Mouse (Mus musculus) inflammation-experienced regulatory T-cells, adult 6 months (primary cell): ENCODE data around the gene Aldh4a1. TPM values are rescaled to one million over a fixed set of nuclear protein-coding genes. Genes with fewer than 3 reads are reported as not detected.

Experiments used
- ATAC-seq: one replicate; pipeline ENCODE4 v1.8.0; 2017
- polyA plus RNA-seq, 3 experiments: library from polyadenylated mRNA; unstranded; fragments of 100-300 nt; shearing (Covaris generic); gene quantifications; one replicate each; pipeline ENCODE4 v1.2.1; 2017

The Aldh4a1 gene
- polyA plus RNA-seq, 3 experiments from 2014 or later = 7.5 to 12.0 (median 8.6) TPM

DNA sequence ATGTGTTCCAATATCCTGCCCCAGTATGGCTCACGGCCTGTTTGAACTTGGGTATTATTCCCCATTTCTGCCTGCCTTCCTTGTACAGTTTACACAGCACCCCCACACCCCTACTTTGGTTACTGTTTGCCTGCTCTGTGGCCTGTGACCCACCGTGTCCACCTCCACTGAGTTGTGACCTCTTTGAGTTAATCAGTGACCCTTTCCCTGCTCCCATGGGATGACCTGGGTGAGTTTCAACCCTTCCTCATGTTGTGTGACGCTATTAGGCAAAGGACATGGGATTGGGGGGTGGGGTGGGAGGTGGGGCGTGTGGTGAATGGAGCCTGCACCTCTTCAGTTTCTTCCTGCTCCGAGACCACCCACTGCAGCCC lies 1.4 kb downstream of the Aldh4a1 start:
- no peak for ATAC-seq

DNA sequence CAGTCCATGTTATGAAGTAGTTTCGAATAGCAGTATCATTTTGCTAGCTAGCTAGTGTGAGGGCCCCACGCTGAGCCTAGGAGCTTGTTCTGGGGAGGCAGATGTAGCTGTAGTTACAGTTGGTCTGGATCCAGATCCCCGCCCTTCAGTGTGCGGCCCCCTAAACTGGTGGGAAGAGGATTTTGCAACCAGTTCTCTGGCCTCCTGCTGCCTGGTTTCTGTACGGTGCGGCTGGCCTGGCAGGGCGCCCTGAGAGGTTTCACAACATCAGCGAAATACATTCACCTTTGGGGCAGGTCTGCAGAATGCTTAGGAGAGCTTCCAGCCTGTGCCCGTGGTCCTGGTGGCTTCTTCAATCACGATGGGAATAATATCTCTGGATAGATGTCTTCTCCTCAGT lies 2.0 kb downstream of the Aldh4a1 start:
- ATAC-seq = no peak

DNA sequence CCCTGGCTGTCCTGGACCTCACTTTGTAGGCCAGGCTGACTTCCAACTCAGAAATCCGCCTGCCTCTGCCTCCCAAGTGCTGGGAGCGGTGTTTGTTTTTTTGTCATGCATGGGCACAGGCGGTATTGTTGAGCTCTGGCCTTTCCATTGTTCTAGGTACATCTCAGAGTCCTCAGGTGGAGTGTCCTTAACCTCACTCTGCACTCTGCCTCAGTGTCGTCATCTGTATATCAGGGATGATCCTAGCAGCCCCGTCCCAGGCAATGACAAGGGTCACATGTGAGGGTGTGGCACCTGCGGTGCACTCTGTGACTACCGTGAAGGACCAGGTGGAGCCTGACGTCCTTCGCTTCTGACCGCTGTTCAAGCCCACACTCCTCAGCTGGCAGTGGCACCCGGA lies 4.7 kb downstream of the Aldh4a1 start:
- no peak for ATAC-seq

DNA sequence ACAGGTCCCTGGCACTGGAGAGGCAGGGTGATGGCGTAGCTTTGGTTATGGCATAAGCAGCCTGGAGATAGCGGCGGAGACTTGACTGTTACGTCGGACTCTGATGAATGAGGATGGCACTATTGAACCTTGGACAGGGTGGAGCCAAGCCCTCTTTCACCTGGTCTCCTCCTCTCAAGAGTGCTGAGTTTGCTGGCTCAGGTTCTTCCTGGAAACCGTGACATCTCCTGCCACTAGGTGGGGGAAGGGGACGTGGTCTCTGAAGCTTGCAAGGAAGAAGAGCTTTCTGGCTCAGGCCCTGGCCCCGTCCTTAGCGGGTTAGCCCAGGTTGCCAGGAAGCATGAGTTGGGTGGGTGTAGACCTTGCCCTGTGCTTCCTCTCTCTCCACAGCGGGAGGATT lies 7.5 kb downstream of the Aldh4a1 start:
- ATAC-seq = no peak

DNA sequence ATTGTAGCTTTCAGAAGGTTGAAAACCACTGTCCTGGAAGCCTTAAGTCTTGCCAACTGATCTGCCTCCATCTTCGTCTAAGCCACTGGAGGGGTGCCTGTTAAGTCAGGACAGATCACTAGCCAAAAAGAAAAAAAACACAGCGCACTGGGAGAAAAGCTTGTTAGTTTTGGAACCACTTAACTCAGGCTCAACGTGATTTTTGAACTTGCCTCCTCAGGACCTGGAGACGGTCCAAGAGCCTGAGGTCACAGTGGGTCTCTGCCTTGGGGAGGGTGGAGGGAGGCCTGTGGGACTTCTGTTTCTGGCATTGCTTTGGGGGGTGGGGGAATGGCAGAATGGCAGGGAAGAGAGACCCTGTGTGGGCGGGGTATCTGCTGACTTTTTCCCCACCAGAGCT lies 8.5 kb downstream of the Aldh4a1 start:
- ATAC-seq = no peak

DNA sequence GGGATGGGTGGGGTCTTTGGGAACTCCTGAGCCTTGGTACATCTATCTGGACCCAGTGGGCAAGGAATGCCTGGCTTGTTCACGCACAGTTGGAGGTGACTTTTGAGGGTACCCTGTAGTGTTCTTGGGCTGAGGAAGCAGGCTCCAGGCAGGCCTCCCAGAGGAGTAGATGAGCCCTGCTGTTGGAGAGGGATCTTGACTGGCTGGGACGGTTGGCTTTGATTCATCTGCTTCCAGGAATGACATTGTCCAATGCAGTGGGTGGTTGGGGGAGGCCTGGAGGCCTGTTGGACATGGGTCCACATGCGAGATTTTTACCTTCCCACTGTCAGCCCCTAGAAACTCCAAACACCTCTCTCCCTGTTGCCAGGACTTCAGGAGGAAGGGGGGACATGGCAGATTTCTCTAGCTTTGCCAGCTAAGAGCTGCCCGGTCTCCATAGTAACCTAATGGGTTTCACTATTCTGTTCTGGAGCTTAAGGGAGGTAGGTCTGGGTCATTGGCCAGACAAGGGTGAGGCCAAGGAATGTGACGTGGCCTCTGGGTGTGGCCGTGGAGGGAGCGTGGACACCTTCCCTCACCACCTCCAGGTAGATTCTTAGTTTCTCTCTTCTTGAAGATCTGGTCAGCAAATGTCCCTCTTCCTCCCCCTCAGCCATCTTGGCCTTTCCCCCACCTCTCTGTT lies 9.0 kb downstream of the Aldh4a1 start:
- ATAC-seq = no peak

DNA sequence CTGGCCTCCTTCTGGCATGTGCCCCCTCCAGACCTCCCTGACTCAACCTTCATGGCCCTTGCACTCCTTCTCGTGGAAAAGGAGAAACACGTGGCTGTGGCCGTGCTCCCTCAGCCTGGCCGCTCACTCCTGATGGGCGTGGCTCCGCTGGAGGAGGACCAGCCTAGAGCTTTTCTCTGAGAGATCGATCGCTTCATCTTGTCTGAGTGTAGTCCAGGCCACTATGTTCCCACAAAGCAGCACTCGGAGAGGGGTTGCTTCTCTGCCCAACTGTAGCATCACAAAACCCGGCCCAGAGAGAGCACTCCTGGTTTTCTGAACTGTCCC lies 9.6 kb downstream of the Aldh4a1 start:
- no peak for ATAC-seq

DNA sequence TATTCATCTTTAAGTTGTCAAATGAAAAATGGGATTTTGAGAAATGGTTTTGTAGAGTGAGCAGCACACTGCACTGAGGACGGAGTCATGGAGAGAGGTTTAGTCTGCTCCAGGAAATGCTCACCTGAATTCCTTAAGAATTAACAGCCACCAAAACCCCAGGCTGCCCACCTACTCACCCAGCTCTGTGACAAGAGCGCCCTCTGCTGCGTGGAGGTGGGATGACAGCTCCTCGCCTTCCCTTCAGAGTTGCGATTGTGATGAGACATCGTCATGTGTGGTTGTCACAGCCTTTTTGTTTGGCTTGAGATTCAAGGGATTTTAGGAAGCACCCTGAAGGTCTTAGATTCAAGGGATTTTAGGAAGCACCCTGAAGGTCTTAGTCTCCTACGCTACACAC lies 13.7 kb downstream of the Aldh4a1 start:
- ATAC-seq = peak; percentile 56

DNA sequence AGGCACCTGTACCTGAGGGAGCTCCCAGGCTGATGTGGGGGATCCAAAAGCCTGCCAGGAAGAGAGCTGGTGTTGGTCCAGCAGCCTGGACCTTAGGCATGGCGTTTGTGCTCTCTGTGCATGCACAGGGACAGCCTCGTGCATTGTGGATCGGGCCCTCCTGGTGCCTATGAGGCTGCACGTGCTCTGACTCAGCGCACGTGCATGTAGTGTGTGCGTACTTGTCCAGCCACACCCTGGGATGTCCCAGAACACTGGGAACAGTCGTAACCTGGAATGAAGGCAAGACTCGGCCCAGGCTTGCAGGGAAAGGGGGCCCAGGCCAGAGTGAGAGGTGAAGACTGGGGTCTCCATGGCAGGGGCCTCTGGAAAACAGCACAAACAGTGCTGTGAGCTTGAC lies 15.2 kb downstream of the Aldh4a1 start:
- no peak for ATAC-seq

DNA sequence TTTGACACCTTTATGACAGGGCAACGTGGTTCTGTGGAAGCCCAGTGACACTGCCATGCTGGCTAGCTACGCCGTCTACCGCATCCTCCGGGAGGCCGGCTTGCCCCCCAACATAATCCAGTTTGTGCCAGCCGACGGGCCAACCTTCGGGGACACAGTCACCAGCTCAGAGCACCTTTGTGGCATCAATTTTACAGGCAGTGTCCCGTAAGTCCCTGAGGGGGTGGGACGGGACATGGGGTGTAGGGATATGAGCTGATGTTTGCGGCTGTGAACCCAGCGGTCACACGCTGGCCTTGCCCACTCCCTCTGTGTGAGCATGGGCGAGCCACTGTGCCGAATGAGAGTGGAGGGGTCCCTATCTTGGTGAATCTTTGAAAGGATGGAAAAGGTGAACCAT lies 15.7 kb downstream of the Aldh4a1 start:
- ATAC-seq = no peak

DNA sequence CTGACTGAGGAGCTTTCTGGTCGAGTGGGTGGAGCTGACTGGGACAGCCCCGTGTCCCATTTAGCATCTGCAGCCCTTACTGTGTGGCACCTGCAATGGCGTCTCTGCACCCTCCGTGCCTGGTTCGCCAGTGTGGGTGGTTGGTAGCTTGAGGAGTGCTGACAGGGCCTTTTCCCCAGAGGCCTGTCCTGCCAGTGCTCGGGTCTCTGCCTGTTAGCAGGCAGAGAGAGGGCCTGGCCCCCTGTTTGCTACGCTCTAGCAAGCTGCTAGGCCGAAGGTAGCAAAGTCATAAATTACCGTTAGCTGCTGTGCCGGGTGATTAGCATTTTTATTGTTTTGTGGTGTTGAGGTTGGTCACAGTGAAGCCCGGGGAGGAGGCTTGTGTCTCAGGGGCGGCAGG lies 17.1 kb downstream of the Aldh4a1 start:
- no peak for ATAC-seq

DNA sequence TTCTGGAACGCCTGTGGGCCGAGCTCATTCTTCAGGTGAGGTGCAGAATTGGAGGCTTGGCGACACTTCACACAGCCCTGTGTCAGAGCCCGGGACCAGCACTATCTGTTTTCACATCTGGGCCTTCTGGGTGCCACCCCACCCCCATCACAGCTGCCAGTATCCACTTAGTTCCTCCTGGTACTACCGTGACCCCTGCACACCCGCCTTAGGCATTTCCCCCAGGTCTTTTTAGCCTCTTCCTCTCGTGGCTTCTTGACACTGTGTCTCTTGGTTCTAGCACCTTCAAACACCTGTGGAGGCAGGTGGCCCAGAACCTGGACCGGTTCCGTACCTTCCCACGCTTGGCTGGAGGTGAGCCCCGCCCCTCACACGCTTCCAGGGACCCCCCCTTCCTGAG lies 17.7 kb downstream of the Aldh4a1 start:
- no peak for ATAC-seq

DNA sequence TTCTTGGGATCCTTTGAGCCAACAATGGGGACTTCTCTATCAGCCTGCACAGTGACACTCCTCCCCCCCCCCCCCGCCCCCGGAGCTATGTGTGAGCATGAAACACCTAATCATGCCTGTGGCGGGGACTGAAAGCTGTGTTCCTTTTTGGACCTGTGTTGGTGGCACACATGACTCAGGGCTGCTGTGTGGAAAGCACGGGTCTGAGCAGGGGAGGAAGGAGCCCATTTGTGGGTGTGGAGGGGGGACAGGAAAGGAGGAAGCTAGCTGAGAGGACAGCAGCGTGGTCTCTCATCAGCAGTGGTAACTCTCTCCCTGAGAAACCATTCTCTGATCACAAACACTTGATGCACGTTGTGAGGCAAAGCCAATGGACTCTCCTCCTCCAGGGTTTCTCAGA lies 18.1 kb downstream of the Aldh4a1 start:
- no peak for ATAC-seq

DNA sequence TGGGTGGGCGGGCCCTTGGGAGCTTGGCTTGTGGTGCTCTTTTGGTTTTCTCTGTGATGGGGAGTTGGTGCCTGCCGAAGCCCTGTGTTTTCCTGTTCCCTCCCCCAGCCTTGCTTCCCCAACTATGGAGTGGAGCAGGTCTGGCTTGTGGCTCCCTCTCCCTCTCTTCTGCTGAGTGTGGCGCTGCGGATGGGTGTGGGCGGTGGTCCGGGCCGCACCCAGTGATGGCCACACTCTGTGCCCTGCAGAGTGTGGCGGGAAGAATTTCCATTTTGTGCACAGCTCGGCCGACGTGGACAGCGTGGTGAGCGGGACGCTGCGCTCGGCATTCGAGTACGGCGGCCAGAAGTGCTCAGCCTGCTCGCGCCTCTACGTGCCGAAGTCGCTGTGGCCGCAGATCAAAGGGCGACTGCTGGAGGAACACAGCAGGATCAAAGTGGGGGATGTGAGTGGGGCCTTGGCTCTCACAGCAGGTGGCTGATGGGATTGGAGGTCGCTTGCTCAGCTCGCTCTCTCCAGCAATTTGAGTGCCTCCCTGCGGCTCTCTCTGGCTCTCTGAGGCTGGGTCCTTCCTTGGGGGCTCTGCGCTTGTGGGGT lies 19.3 kb downstream of the Aldh4a1 start:
- no peak for ATAC-seq

DNA sequence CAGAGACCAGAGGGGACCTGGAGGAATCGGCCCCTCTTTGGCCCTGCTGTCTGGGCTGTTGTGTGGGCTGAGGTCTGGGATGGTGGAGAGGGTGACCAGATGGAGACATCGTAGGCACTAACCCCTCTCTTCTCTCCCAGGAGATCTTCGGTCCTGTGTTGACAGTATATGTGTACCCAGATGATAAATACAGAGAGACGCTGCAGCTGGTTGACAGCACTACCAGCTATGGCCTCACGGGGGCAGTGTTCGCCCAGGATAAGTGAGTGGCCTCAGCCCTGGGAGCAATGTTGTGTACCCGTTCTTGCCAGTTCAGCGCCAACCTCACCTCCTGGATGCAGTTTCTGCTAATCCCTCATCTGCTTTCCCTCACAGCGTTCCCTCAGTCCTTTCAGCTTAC lies 21.3 kb downstream of the Aldh4a1 start:
- ATAC-seq = no peak

DNA sequence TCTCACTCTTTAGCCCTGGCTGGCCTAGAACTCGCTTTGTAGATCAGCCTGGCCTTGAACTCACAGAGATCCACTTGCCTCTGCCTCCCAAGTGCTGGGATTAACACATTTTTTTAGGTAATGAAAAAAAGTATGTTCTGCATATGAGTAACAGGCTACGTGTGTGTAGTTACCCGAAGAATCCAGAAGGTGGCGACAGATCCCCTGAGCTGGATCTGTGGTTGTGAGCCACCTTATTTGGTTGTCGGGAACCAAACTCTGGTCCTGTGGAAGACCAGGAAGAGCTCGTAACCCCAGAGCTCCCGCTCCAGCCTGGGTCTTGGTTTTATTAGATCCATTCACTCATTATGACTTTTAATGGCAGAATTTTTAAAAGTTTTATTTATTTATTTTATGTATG lies 24.2 kb downstream of the Aldh4a1 start:
- ATAC-seq = no peak

DNA sequence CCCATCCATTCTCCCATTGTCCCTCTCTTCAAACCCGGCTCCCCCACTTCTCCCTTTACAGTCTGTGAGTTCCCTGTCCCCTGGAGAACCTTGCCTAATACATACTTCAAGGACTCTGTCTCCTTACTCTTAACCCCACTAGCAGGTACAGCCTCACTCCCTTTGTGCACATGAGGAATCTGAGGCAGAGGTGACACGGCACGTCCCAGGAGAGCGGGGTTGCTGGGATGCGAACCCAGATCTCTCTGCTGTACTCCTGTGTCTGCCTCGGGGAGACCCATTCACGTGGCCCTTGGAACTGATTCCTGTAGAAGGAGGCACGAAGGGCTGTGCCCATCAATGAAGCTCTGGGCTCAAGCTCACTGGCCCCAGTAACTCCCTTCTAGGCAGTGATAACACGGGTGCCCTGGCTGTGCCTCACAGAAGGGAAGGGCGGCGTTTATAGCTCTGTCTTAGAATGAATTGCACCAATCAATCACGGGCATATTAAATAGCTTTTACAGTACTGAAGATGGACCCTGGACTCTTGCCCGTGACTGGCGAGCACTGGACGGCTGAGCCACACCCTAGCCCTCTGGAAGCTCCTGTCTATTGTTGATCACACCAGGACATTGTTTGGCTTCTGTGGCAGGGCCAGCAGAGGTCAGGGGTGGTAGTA lies 27.5 kb downstream of the Aldh4a1 start:
- no peak for ATAC-seq

DNA sequence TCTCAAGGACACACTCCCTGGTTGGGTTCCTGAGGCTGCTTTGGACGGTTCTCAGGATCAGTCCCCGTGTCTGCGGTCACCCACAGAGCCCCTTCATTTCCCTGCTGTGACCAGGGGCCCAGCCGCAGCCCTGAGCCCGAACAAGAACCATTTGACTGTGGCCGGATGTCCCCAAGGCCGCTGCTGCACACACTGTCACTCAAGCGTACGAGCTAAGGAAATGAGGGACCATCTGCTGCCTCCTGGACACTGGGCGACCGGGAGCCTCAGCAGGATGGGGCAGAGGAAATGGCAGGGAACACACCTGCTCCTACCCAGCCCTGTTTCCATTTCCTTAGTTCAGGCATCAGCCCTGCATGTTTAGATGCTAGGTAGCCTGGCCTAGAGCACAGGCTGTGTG lies 28.2 kb downstream of the Aldh4a1 start:
- ATAC-seq = no peak

DNA sequence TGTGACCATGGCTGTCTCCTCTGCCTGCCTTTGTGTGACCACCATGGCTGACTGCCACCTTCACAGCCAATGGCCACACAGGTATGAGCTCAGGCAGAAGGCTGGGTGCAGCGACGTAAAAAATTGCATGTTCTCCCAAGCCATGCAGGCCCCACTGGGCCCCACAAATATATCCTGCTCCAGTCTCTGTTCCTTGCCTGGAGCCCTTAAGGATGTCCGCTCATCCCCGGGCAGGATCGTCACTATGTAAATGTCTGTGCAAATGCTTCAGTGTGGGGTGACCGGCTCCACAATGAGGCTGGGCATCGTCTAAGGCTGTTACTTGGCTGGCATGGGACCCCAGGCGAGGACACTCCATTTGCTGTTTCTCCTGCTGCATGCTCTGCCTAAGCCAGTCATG lies 30.6 kb downstream of the Aldh4a1 start, which contains the start of gene Tas1r2:
TSS of gene Tas1r2 (plus strand) at position 301 of the 400 bp plus-strand sequence.
- no peak for ATAC-seq

DNA sequence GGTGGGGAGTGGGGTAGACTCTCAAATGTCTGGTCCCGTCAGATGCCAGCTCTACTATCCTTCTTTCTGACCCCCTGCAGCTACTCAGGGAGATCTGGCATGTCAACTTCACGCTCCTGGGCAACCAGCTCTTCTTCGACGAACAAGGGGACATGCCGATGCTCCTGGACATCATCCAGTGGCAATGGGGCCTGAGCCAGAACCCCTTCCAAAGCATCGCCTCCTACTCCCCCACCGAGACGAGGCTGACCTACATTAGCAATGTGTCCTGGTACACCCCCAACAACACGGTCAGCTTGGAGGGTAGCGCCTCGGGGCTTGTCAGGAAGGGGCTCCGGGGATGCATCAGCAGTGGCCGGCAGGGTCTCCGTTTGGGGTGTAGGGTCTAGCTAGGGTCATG lies 39.2 kb downstream of the Aldh4a1 start:
- no peak for ATAC-seq

DNA sequence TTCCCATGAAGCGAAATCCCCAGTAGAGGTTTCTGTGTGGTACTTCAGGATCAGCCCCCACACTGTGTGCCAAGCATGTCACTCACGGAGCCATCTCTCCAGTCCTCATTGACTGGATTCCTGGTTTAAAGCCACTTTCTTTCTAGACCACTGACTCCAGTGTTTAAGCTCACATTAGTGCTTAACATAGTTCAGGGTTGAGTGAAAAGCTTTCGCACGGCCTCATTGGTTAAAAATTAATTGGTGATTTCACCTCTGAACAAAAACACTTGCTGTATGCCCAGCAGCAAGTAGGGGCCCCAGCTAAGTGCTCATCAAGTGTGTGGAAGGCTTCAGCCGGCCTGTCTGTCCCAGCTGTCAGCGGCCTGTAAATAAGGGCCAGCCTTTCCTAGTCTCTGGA lies 45.0 kb downstream of the Aldh4a1 start:
- no peak for ATAC-seq

DNA sequence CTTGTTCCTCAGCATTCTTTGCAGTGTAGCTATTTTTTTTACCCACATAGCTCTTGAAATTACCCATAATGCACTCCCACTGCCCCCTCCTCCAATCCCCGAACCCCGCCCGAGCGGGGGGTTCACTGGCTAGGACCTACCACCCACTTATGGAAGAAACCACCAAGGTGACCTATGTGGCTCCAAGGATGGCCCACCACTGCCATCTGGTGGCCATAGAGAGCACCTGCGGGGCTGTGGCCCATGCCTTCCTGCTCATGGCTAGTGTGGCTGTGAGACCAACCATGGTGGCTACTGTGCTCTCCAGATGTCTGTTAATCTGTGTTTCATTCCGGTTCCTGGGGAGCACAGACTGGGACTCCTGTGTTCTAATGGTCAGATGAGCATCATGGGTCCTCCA lies 47.2 kb downstream of the Aldh4a1 start:
- peak; percentile 50 for ATAC-seq

DNA sequence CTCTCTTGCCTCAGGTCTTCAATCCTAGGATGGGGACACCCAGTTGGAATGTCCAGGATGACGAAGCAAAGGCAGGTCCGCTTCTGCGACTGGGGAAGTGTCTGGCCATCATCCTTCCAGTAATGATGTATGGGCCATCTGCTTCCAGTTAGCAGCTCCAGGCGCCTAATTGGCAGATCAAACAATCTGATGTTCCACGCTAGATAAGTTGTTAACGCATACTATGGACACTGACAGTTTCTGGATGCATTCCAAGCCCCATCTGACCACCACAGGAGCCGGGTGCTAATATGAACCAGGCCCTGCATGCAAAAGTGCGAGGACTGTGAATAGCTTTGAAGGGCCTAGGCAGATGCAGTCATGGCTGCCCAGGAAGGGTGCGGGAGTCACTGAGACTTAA lies 53.0 kb downstream of the Aldh4a1 start:
- no peak for ATAC-seq
